Mouse (Mus musculus): Measurements from ENCODE around the gene Nepn. TPM values are rescaled to one million over a fixed set of nuclear protein-coding genes. Genes with fewer than 3 reads are reported as not detected.

The Nepn gene
- polyA plus RNA-seq, 1 experiment from 2014 or later = not detected

- Histone ChIP-seq H3K9ac (ENCODE audit: low read depth, low read length) (no peak overlapping the region), H3K27me3 (ENCODE audit: control insufficient read depth, insufficient read depth, low read depth, low read length) (no peaks in the 10 kb centered on the region), H3K4me2 (ENCODE audit: low read length) (no peak overlapping the region), H3K9me3 (replicated peaks; ENCODE audit: control insufficient read depth, low read length, poor library complexity, severe bottlenecking) (no peaks in the 10 kb centered on the region), H3K27ac (ENCODE audit: low read length) (no peak overlapping the region), H3K4me3 (ENCODE audit: low read depth, low read length) (no peak overlapping the region), H3K4me1 (ENCODE audit: control insufficient read depth, insufficient read depth, low read length) (no peaks in the 10 kb centered on the region), H3K36me3 (ENCODE audit: control insufficient read depth, insufficient read depth, low read length) (no peaks in the 10 kb centered on the region)
- WGBS = 82% methylated on average over 2 of the region's 2 CpGs
- ATAC-seq = no peak
Measured at GRCm38 (mm10) chr10:52391208-52391607, 2.4 kb downstream of the Nepn start.

- 93% methylated on average over 3 of the region's 3 CpGs for WGBS
- no peak overlapping the region for H3K4me2 ChIP-seq (ENCODE audit: low read length)
- H3K4me3 ChIP-seq (ENCODE audit: low read depth, low read length) = no peak overlapping the region
- H3K9me3 ChIP-seq (replicated peaks; ENCODE audit: control insufficient read depth, low read length, poor library complexity, severe bottlenecking) = no peaks in the 10 kb centered on the region
- H3K4me1 ChIP-seq (ENCODE audit: control insufficient read depth, insufficient read depth, low read length) = no peaks in the 10 kb centered on the region
- no peak overlapping the region for H3K27ac ChIP-seq (ENCODE audit: low read length)
- no peaks in the 10 kb centered on the region for H3K27me3 ChIP-seq (ENCODE audit: control insufficient read depth, insufficient read depth, low read depth, low read length)
- no peak overlapping the region for H3K9ac ChIP-seq (ENCODE audit: low read depth, low read length)
- no peak for ATAC-seq
- no peaks in the 10 kb centered on the region for H3K36me3 ChIP-seq (ENCODE audit: control insufficient read depth, insufficient read depth, low read length)
Measured at GRCm38 (mm10) chr10:52396647-52397046, 7.9 kb downstream of the Nepn start.

GRCm38 (mm10) chr10:52398715-52399114 is 9.9 kb downstream of the Nepn start:
- no peak overlapping the region for H3K4me2 ChIP-seq (ENCODE audit: low read length)
- no peaks in the 10 kb centered on the region for H3K9me3 ChIP-seq (replicated peaks; ENCODE audit: control insufficient read depth, low read length, poor library complexity, severe bottlenecking)
- no peaks in the 10 kb centered on the region for H3K4me1 ChIP-seq (ENCODE audit: control insufficient read depth, insufficient read depth, low read length)
- no peak overlapping the region for H3K9ac ChIP-seq (ENCODE audit: low read depth, low read length)
- ATAC-seq = no peak
- WGBS = 81% methylated on average over 2 of the region's 2 CpGs
- no peak overlapping the region for H3K27ac ChIP-seq (ENCODE audit: low read length)
- no peaks in the 10 kb centered on the region for H3K36me3 ChIP-seq (ENCODE audit: control insufficient read depth, insufficient read depth, low read length)
- H3K4me3 ChIP-seq (ENCODE audit: low read depth, low read length) = no peak overlapping the region
- no peaks in the 10 kb centered on the region for H3K27me3 ChIP-seq (ENCODE audit: control insufficient read depth, insufficient read depth, low read depth, low read length)

GRCm38 (mm10) chr10:52399722-52400121 is 10.9 kb downstream of the Nepn start:
- H3K9me3 ChIP-seq (replicated peaks; ENCODE audit: control insufficient read depth, low read length, poor library complexity, severe bottlenecking) = no peaks in the 10 kb centered on the region
- H3K9ac ChIP-seq (ENCODE audit: low read depth, low read length) = no peak overlapping the region
- H3K27me3 ChIP-seq (ENCODE audit: control insufficient read depth, insufficient read depth, low read depth, low read length) = no peaks in the 10 kb centered on the region
- whole genome bisulfite sequencing = 67% methylated on average over 3 of the region's 3 CpGs
- no peak overlapping the region for H3K4me3 ChIP-seq (ENCODE audit: low read depth, low read length)
- H3K4me1 ChIP-seq (ENCODE audit: control insufficient read depth, insufficient read depth, low read length) = no peaks in the 10 kb centered on the region
- H3K36me3 ChIP-seq (ENCODE audit: control insufficient read depth, insufficient read depth, low read length) = no peaks in the 10 kb centered on the region
- no peak overlapping the region for H3K4me2 ChIP-seq (ENCODE audit: low read length)
- ATAC-seq = no peak
- no peak overlapping the region for H3K27ac ChIP-seq (ENCODE audit: low read length)

GRCm38 (mm10) chr10:52405160-52405559 is 16.4 kb downstream of the Nepn start:
- WGBS = 94% methylated on average over 13 of the region's 13 CpGs

GRCm38 (mm10) chr10:52407526-52407925 is 18.8 kb downstream of the Nepn start:
- Histone ChIP-seq H3K9ac (ENCODE audit: low read depth, low read length) (no peak overlapping the region), H3K4me3 (ENCODE audit: low read depth, low read length) (no peak overlapping the region), H3K9me3 (replicated peaks; ENCODE audit: control insufficient read depth, low read length, poor library complexity, severe bottlenecking) (no peaks in the 10 kb centered on the region), H3K36me3 (ENCODE audit: control insufficient read depth, insufficient read depth, low read length) (no peaks in the 10 kb centered on the region), H3K27me3 (ENCODE audit: control insufficient read depth, insufficient read depth, low read depth, low read length) (no peaks in the 10 kb centered on the region), H3K27ac (ENCODE audit: low read length) (no peak overlapping the region), H3K4me2 (ENCODE audit: low read length) (no peak overlapping the region), H3K4me1 (ENCODE audit: control insufficient read depth, insufficient read depth, low read length) (no peaks in the 10 kb centered on the region)
- 87% methylated on average over 2 of the region's 2 CpGs for WGBS
- no peak for ATAC-seq

More at GRCm38 (mm10) chr10:52405160-52405559, 16.4 kb downstream of the Nepn start:
- Histone ChIP-seq H3K27me3 (ENCODE audit: control insufficient read depth, insufficient read depth, low read depth, low read length) (no peaks in the 10 kb centered on the region), H3K36me3 (ENCODE audit: control insufficient read depth, insufficient read depth, low read length) (no peaks in the 10 kb centered on the region), H3K4me2 (ENCODE audit: low read length) (no peak overlapping the region), H3K4me1 (ENCODE audit: control insufficient read depth, insufficient read depth, low read length) (no peaks in the 10 kb centered on the region), H3K9ac (ENCODE audit: low read depth, low read length) (no peak overlapping the region), H3K27ac (ENCODE audit: low read length) (no peak overlapping the region), H3K4me3 (ENCODE audit: low read depth, low read length) (no peak overlapping the region), H3K9me3 (replicated peaks; ENCODE audit: control insufficient read depth, low read length, poor library complexity, severe bottlenecking) (no peaks in the 10 kb centered on the region)
- no peak for ATAC-seq

GRCm38 (mm10) chr10:52415020-52415419 is 26.2 kb downstream of the Nepn start:
- Histone ChIP-seq H3K27me3 (ENCODE audit: control insufficient read depth, insufficient read depth, low read depth, low read length) (no peaks in the 10 kb centered on the region), H3K9ac (ENCODE audit: low read depth, low read length) (no peak overlapping the region), H3K4me3 (ENCODE audit: low read depth, low read length) (no peak overlapping the region), H3K27ac (ENCODE audit: low read length) (no peak overlapping the region), H3K4me1 (ENCODE audit: control insufficient read depth, insufficient read depth, low read length) (peaks cover 22% of the 10 kb centered on the region), H3K9me3 (replicated peaks; ENCODE audit: control insufficient read depth, low read length, poor library complexity, severe bottlenecking) (no peaks in the 10 kb centered on the region), H3K4me2 (ENCODE audit: low read length) (no peak overlapping the region), H3K36me3 (ENCODE audit: control insufficient read depth, insufficient read depth, low read length) (no peaks in the 10 kb centered on the region)
- no peak for ATAC-seq
- WGBS = 83% methylated on average over 2 of the region's 2 CpGs

- Histone ChIP-seq H3K4me1 (ENCODE audit: control insufficient read depth, insufficient read depth, low read length) (peaks cover 29% of the 10 kb centered on the region), H3K9me3 (replicated peaks; ENCODE audit: control insufficient read depth, low read length, poor library complexity, severe bottlenecking) (no peaks in the 10 kb centered on the region), H3K9ac (ENCODE audit: low read depth, low read length) (peak overlapping the region; percentile 55), H3K27me3 (ENCODE audit: control insufficient read depth, insufficient read depth, low read depth, low read length) (no peaks in the 10 kb centered on the region), H3K4me2 (ENCODE audit: low read length) (peak overlapping the region; percentile 50), H3K27ac (ENCODE audit: low read length) (peak overlapping the region; percentile 98; the same call in 1 of the 2 replicates), H3K36me3 (ENCODE audit: control insufficient read depth, insufficient read depth, low read length) (no peaks in the 10 kb centered on the region), H3K4me3 (ENCODE audit: low read depth, low read length) (peak overlapping the region; percentile 69; the same call in 1 of the 2 replicates)
- no peak for ATAC-seq
- 65% methylated on average over 2 of the region's 2 CpGs for WGBS
Measured at GRCm38 (mm10) chr10:52416458-52416857, 27.7 kb downstream of the Nepn start.

GRCm38 (mm10) chr10:52417299-52417997 is 28.7 kb downstream of the Nepn start, which contains the start of gene Nus1:
TSS of gene Nus1 (plus strand) at chr10:52417547.
- peaks cover 29% of the 10 kb centered on the region for H3K4me1 ChIP-seq (ENCODE audit: control insufficient read depth, insufficient read depth, low read length)
- H3K36me3 ChIP-seq (ENCODE audit: control insufficient read depth, insufficient read depth, low read length) = no peaks in the 10 kb centered on the region
- peak within 1 kb of the TSS; percentile 69 for H3K4me3 ChIP-seq (ENCODE audit: low read depth, low read length)
- H3K4me2 ChIP-seq (ENCODE audit: low read length) = peak within 1 kb of the TSS; percentile 88
- H3K9ac ChIP-seq (ENCODE audit: low read depth, low read length) = peak within 1 kb of the TSS; percentile 92
- 1% methylated on average over 58 of the region's 79 CpGs for WGBS
- ATAC-seq = peak; percentile 98
- H3K27ac ChIP-seq (ENCODE audit: low read length) = peak within 1 kb of the TSS; percentile 98
- no peaks in the 10 kb centered on the region for H3K27me3 ChIP-seq (ENCODE audit: control insufficient read depth, insufficient read depth, low read depth, low read length)
- no peaks in the 10 kb centered on the region for H3K9me3 ChIP-seq (replicated peaks; ENCODE audit: control insufficient read depth, low read length, poor library complexity, severe bottlenecking)

All from midbrain, embryonic 16.5 days (tissue).